Mouse (Mus musculus) lung, postnatal 4 days (tissue): ENCODE measurements at regions not wholly inside any gene's neighbourhood (a gene's known extent, or its start where the extent isn't known, plus 50 kb on each side); places are given as distances from the start of the nearest gene placed in this dataset.

Experiments used
- DNase-seq, 2 experiments: peaks; one replicate each; pipeline ENCODE4 v3.0.0; 2021

DNA sequence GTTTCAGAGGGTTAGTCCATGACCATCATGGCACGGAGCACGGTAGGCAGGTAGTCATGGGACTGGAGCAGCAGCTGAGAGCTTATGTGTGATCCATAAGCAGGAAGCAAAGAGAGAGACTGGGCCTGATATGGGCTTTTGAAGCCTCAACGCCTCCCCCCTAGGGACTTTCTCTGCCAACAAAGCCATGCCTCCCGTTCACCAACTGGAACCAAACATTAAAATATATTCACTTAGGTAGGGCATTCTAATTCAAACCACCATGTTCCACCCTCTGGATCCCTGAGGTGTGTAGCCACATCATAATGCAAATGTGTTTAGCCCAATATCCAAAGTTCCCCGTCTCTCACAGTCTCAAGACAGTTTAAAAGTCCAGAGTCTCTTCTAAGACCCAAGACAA, 85.3 kb upstream of the Ltbp1 start:
- no peak for DNase-seq

DNA sequence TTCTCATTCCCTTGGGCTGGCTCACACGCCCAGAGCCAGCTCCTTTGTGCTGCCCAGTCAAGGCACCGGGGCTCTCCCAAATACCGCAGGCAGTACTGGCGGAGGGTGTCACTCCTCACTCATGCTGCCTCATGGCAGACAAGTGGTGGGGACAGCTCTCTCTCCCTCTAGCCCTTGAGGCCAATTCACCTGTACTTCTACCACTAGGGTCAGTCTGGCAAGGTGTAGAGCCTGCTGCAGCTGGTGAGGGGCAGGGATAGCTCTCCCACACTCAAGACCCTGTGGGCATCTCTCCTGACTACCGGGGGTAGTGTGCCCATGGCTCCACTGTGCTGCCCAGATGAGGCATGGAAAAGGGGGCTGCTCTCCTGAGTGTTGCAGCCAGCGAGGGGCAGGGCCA, 84.0 kb upstream of the Ltbp1 start:
- DNase-seq, result no peak

DNA sequence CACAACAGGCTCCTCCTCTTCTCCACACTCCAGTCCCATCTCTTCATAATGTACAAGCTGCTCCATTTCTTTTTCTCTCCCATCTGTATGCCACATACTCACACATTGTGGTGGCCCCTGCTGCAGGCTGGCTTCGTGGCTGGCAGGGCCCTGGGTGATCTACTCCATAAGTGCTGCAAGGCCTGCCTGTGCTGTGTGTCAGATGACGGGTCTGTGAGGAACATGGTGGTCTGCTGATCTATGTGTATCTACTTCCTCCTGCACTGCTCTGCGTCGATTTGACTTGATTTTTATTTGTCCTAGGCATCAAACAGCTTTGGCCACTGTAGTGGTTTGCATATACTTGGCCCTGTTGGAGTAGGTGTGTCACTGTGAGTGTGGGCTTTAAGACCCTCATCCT, 83.4 kb upstream of the Ltbp1 start:
- no peak for DNase-seq

DNA sequence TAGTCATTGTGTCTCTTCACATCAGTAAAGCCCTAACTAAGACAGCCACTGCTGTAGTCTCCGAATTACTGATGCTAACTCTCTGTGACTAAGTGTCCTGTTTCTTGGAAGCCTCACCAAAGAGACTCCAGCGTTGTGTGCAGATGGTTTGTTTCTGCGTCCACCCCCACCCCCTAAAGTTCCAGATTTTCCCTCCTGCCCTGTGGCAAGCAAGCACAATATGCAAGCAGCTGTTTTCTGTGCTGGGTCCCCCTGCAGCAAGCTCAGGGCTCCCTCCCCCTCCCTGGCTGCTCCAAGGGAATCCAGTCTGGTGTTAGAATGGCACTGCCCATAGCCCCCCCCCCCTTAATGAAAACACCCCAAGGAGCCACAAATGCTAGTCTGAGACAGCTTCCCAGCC, 82.8 kb upstream of the Ltbp1 start:
- DNase-seq, result peak; percentile 39 to 81

DNA sequence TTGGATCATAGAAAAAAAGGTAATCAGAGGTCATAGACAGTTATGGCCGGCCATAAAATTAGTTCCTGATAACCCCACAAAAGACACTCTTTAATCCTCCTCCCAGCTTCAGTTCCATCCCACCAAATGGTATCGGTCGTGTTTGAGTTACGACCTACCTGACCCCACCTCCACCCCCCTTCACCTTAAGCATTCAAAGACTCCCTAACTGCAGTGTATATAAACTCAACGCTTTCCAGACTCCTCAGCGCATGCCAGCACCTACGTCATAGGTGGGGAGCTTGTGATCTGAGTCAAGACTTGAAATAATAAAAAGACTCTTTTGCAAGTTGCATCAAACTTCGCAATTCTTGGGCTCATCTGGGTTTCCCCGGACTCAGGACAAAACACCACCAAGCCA, 82.3 kb upstream of the Ltbp1 start:
- DNase-seq, result no peak

DNA sequence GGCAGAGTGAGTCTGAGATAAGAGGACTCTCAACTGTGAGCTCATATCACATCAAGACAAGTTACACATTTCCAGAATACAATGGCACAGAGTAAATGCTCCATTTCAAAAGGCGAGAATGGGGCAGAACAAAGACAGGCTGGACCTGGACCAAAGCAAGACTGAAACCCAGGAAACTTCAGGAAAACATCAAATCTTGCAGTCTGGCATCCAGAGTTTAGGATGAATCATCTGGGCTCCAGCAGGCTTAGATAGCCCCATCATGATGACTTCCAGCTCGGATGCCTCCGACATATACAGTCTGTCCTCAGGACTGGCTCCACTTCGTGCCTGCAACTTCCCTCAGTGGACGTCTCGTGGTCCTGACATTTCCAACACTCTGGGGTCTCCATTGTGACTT, 80.2 kb upstream of the Ltbp1 start:
- no peak for DNase-seq

DNA sequence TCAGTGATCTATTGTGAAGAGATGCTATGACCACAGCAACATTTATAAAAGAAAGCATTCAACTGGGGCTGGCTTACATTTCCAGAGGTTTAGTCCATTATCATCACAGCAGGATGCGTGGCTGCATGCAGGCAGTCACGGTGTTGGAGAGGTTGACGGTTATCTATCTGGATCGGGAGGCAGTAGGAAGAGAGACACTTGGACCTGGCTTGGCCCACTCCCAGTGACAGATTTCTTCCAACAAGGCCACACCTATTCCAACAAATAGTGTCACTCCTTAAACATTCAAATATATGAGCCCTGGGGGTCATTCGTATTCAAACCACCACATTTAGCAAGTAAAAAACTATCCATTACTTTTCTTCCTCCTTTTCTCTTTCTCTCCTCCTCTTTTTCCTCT, 77.4 kb upstream of the Ltbp1 start:
- DNase-seq, result no peak

DNA sequence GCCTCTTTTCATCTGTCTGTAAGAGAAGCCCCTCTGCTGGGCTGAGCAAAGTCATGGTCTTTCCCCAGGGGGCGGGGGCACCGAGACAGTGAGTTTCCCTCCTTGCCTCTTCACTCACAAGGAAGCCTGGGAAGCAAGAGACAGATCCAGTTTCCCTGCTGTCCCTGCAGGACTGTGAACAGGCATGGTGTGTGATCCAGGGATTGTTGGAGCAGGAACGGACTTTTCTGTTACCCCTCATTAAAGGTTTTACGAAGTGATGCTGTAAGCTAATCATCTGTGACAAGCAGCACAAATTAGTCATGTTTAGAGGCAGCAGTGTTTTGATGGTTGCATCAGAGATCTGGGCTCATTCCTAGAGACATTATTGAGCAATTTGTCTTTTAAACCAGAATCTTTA, 73.8 kb upstream of the Ltbp1 start:
- peak in 1 of 2 experiments; percentile 45 for DNase-seq

DNA sequence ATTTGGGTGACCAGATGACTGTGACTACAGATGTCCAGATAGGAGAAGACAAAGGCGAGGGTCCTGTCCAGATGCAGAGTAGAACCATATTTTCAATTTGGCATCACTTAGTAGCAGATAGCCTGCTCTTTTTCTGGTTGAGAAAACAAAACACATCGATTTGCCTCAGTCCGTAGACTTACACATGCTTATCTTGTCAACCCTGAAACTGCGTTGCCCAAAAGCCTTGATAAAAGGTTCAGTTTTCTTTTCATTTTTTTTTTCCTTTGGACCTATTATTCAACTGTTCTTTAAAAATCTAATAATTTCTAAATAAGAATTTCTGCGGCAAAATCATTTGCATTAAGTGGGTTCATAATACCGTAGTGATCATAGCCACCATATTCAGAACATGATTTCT, 64.0 kb upstream of the Ltbp1 start:
- DNase-seq, result no peak

DNA sequence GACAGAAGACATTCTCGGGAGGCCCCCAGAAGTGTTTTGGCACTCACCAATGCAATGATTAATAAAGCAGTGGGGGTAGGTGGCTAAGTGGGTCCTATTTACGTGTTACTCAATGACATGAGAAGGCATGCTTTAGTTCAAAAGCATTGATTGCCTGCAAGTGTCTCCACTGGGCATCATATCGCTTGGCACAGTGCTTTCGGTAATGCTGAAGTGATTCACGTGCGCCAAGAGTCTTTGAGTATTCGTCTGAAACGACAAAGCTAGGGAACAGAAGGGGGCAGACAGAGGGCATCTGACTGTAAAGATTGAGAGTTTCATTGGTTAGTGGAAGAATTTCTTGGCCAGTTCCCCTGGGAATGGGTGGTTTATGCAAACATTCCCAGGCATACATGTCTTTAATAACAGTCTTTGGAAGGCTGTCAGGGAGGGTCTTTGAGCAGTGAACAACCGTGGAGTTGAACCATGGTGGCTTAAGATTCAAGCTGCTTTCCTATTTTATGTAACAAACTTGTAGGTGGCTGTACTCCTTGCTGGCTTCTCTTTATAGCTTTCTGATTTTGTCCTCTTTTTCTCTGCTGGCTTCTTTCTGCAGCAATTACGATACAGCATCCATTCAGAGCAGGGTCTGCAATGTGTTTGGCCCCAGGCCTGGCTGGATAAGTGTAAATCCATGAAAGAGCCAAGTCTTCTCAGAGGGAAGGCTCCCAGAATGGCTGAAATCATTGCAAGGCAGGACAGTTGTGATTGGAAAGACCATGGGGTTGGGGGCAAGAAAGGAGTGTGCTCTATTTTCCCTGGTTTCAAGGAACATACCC, 62.2 kb upstream of the Ltbp1 start:
- no peak for DNase-seq

DNA sequence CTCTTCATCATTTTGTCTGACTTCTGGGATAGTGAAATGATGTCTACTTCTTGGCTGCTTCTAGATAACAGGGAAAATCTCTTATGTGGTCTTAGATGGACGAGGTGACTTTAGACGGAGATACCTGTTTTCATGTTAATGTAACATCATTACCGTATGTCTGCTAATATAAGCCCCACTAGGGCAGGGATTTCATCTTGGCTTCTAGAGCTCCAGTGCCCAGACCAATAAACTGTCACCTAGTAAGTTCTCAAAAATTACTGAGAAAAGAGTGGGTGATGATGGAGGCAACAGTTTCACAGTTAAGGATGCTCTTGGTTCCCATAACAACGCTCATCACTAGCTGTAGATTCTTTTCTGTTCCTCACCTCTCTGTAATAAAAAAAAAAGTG, 61.6 kb upstream of the Ltbp1 start:
- DNase-seq, result no peak

DNA sequence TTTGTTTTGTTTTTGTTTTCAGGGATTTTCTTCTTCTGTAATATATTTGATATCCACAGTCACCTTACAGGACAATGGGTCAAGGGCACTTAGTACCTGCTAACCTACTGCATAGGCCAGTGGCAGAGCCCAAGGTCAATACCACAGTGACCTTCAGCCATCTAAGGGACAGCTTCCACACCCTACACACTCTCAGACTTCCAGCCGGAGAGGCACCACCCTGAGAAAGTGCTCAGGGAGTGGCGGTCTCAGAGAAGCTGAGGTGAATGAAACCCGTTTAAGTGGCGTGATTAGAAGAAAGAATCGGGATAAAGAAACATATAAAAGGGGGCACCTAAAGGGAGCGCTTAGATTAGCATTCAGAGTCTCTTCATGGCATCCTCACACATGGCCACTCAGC, 60.2 kb upstream of the Ltbp1 start:
- DNase-seq, result no peak

DNA sequence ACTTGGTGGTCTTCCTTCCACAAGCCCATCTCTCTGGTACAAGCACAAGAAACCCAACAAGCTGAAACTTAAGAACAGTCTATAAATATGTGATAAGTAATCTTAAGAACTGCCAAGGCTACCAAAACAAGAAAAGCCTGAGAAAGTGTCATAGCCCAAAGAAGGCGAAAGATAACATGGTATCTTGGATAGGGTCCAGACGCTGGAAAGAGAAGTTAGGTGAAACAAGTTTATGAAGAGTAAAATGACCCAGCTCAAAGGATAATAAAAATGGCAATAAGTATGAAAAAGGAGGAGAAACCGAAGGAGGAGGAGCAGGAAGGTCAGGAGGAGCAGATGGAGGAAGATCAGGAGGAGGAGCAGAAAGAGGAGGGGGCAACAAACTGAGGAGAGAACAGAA, 56.9 kb upstream of the Ltbp1 start:
- DNase-seq, result no peak

DNA sequence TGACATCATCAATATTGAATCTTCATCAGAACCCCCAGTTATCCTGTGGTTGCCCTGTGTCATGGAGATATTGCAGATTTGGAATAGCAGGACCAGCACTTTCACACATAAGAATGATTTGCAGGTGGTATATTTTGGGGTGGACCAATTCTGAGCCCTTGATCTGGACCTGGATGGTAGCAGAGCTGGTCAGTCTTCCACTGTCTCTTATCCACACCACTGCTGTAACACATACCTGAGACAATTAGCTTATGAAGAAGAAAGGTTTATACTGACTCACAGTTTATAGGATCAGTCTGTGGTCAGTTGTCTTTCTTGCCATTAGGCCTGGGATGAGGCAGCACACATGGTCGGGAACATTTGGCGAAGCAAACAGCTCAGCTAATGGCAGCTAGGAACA, 55.1 kb upstream of the Ltbp1 start:
- no peak for DNase-seq

DNA sequence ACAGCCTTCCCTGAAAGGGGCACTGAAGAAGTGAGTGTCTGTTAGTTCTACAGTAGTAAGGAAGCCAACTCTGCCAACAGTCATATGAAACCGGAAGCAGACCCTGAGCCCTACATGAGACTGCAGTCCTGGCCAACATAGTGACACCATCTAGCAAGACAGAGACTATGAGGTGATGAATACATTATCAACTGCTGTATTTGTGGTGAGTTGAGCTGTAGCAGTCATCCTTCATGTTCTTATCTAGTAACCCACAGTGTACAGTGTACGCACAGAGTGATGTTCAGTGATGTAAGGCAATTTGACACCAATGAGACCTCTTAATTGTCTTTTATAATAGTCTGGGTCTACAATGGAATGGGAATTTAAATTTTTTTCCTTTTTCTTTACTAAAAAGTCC, 50.4 kb upstream of the Ltbp1 start:
- no peak for DNase-seq
